Mouse (Mus musculus) liver, embryonic 14 days (tissue): ENCODE results near the gene Vps4b. TPM values are rescaled to one million over a fixed set of nuclear protein-coding genes. Genes with fewer than 3 reads are reported as not detected.

ENCODE experiments used
- polyA plus RNA-seq: library from polyadenylated mRNA; depleted of rRNA; stranded (reverse); fragments of >200 nt; gene quantifications from 2 replicates; pipeline ENCODE4 v1.2.3, GENCODE M21; 2012; rRNA removed

Vps4b gene
- polyA plus RNA-seq, result 11.2 and 12.7 TPM in 2 replicates

DNA sequence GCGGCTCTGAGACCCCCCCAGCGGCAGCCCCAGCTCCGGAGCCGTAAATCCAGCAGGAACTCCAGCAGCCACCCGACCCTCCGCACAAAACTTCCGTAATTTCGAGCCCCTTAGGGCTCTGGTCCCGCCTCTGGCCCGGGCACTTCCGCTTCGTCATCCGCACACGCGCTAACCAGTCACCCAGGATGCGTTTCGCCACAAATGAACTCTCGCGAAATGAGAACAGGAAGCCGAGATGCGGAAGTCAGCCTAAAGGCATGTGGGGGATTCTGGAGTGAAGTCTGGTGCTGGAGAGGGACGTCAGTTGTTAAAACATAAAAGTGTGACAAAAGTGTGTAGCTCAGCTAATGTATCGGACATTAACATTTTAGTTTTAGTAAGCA lies at the start of gene Vps4b:
Gene Vps4b (minus strand): TSS at position 187 of the 383 bp plus-strand sequence.

DNA sequence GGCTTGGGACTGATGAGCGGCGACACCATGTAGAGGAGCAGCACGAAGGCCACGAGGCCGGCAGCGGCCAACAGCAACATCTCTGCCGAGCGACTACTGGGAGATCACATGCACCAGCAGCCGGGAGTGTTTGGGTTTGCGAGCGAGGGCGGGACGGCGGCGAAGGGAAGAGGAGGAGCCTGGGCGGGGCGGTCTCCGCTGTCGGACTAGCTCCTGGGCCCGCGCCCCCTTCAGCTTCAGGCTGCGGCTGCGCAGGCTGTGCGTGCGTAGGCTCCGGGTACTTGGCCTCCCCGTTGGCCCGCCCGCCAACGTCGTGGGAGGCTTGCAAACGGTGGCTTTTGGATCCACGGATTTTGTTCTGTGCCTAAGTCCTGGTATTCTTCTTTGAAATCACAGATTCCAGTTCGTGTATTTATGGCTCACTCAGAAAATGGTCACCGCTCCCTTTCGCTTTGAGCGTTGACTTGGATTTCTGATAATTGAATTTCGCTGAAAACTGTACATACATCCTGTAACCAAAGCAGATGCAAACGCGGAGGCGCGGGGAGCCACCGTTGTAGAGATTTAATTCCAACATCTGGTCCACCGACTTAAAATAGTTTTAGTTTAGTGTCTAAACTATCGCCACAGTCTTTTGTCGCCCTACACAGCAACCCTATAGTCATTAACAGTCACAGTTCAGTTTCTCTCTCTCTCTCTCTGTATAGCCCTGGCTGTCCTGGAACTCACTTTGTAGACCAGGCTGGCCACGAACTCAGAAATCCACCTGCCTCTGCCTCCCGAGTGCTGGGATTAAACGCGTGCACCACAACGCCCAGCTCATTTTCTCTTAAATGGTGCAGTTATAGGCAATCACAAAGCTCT lies 36.7 kb downstream of the Vps4b start, which contains the start of gene Kdsr:
Gene Kdsr (minus strand): TSS at position 156 of the 864 bp plus-strand sequence.

Other genes starting within 250 kb of the Vps4b start
- 0.27 and 0.35 TPM in 2 replicates for gene Bcl2, start 82.5 kb downstream of the Vps4b start, polyA plus RNA-seq
- gene Kdsr, start 37.0 kb downstream of the Vps4b start, polyA plus RNA-seq, result 1.3 and 1.5 TPM in 2 replicates
- gene Serpinb5, start 64.4 kb upstream of the Vps4b start, polyA plus RNA-seq, result 0.01 TPM in 1 of 2 replicates, not detected in the other
- gene Serpinb12, start 137.7 kb upstream of the Vps4b start, polyA plus RNA-seq, result not detected in 2 replicates
- not detected in 2 replicates for gene Serpinb13, start 184.3 kb upstream of the Vps4b start, polyA plus RNA-seq